Mouse (Mus musculus): ENCODE data around the gene Cplx3. TPM values are rescaled to one million over a fixed set of nuclear protein-coding genes. Genes with fewer than 3 reads are reported as not detected.

The Cplx3 gene
- polyA plus RNA-seq, 1 experiment from 2014 or later = 0.18 TPM

DNA sequence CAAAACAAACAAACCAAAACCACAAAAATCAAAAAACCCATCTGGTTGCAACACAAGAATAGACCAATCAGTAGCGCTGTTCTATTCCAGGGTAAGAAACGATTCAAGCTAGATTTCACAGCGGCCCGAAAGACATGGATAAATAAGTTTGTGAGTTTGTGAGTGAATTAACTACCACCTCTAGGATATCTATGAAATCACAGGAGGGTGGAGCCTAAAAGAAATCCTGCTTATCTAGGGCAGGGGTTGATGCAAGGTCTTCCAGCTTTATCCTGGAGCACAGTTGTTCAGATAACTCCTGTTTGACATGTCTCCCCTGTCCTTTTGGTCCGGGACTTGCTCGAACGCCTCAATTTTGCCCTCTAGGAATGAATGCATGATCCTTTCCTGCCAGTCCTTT is 45.8 kb downstream of the Cplx3 start:
- peak overlapping the region; percentile 72 for H3K9ac ChIP-seq (ENCODE audit: low read depth, low read length)
- H3K27me3 ChIP-seq (replicated peaks; ENCODE audit: control insufficient read depth, insufficient read depth, low read length) = no peaks in the 10 kb centered on the region; the same call in 1 of the 2 replicates
- peak overlapping the region; percentile 62 for H3K4me3 ChIP-seq (ENCODE audit: low read length)
- H3K4me1 ChIP-seq (ENCODE audit: control insufficient read depth, insufficient read depth, low read depth, low read length) = peaks cover 22% of the 10 kb centered on the region
- peak overlapping the region; percentile 86 for H3K4me2 ChIP-seq (ENCODE audit: low read length)
- no peaks in the 10 kb centered on the region for H3K9me3 ChIP-seq (ENCODE audit: control insufficient read depth, low read length)
- peak overlapping the region; percentile 87 for H3K27ac ChIP-seq (ENCODE audit: low read depth, low read length)
- WGBS = 21% methylated on average over 7 of the region's 7 CpGs
- no peak for ATAC-seq
- H3K36me3 ChIP-seq (ENCODE audit: control insufficient read depth, insufficient read depth, low read length) = no peaks in the 10 kb centered on the region

DNA sequence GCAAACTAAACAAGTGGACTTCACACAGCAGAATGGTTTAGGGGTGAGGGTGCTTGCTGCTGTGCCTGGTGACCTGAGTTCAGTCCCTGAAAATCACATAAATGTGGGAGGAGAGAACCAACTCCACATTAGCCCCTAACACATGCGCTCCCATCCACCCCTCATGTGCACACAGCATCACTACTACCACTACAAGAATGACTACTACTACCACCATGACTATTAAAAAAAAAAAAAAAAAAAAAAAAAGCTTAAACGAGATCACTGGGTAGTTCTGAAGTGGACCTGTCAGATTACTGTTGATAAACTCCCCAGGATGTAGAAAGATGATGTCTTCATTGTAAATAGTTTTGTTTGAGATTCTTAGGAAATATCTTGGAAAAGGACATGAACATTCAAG is 46.5 kb downstream of the Cplx3 start:
- no peak for ATAC-seq
- Histone ChIP-seq H3K9me3 (ENCODE audit: control insufficient read depth, low read length) (no peaks in the 10 kb centered on the region), H3K4me2 (ENCODE audit: low read length) (no peak overlapping the region), H3K9ac (ENCODE audit: low read depth, low read length) (no peak overlapping the region), H3K36me3 (ENCODE audit: control insufficient read depth, insufficient read depth, low read length) (no peaks in the 10 kb centered on the region), H3K27me3 (replicated peaks; ENCODE audit: control insufficient read depth, insufficient read depth, low read length) (no peaks in the 10 kb centered on the region; the same call in 1 of the 2 replicates), H3K4me1 (ENCODE audit: control insufficient read depth, insufficient read depth, low read depth, low read length) (peaks cover 22% of the 10 kb centered on the region), H3K4me3 (ENCODE audit: low read length) (no peak overlapping the region), H3K27ac (ENCODE audit: low read depth, low read length) (no peak overlapping the region)
- 69% methylated on average over 2 of the region's 2 CpGs for WGBS

DNA sequence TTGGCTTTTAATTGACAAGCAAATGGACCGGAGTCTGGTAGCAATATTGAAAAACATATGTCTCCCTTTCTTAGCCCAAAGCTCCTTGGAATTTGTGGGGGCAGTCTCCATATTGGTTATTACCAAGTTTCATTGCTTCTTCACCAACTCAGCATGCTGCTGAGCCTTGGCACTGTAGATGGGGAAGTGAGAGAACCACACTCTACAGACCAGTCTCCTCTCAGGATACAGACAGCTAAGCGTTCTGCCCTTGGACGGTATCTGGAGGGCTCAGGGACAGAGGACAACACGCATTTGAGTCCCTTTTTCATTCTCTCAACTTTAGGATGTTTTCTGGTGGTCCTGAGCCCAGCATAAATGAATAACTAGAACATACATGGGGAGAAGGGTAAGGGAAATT is 47.5 kb downstream of the Cplx3 start:
- no peaks in the 10 kb centered on the region for H3K36me3 ChIP-seq (ENCODE audit: control insufficient read depth, insufficient read depth, low read length)
- no peaks in the 10 kb centered on the region for H3K9me3 ChIP-seq (ENCODE audit: control insufficient read depth, low read length)
- H3K4me2 ChIP-seq (ENCODE audit: low read length) = no peak overlapping the region
- H3K4me1 ChIP-seq (ENCODE audit: control insufficient read depth, insufficient read depth, low read depth, low read length) = peaks cover 20% of the 10 kb centered on the region
- H3K9ac ChIP-seq (ENCODE audit: low read depth, low read length) = no peak overlapping the region
- H3K27ac ChIP-seq (ENCODE audit: low read depth, low read length) = no peak overlapping the region
- H3K4me3 ChIP-seq (ENCODE audit: low read length) = no peak overlapping the region
- ATAC-seq = no peak
- WGBS = 91% methylated on average over 4 of the region's 4 CpGs
- no peaks in the 10 kb centered on the region; the same call in 1 of the 2 replicates for H3K27me3 ChIP-seq (replicated peaks; ENCODE audit: control insufficient read depth, insufficient read depth, low read length)

- 74% methylated on average over 3 of the region's 3 CpGs for WGBS
- no peak overlapping the region for H3K27ac ChIP-seq (ENCODE audit: low read depth, low read length)
Observed at GRCm38 (mm10) chr9:57557215-57557614, 48.9 kb downstream of the Cplx3 start.

GRCm38 (mm10) chr9:57554753-57555152 is 51.3 kb downstream of the Cplx3 start:
- H3K9me3 ChIP-seq (ENCODE audit: control insufficient read depth, low read length) = no peaks in the 10 kb centered on the region
- no peak overlapping the region for H3K27ac ChIP-seq (ENCODE audit: low read depth, low read length)
- no peak for ATAC-seq
- no peak overlapping the region for H3K4me2 ChIP-seq (ENCODE audit: low read length)
- H3K4me1 ChIP-seq (ENCODE audit: control insufficient read depth, insufficient read depth, low read depth, low read length) = peaks cover 6% of the 10 kb centered on the region
- no peaks in the 10 kb centered on the region for H3K36me3 ChIP-seq (ENCODE audit: control insufficient read depth, insufficient read depth, low read length)
- no peak overlapping the region for H3K9ac ChIP-seq (ENCODE audit: low read depth, low read length)
- H3K4me3 ChIP-seq (ENCODE audit: low read length) = no peak overlapping the region
- 38% methylated on average over 3 of the region's 3 CpGs for WGBS
- no peaks in the 10 kb centered on the region; the same call in 1 of the 2 replicates for H3K27me3 ChIP-seq (replicated peaks; ENCODE audit: control insufficient read depth, insufficient read depth, low read length)

More at GRCm38 (mm10) chr9:57557215-57557614, 48.9 kb downstream of the Cplx3 start:
- no peak for ATAC-seq
- Histone ChIP-seq H3K36me3 (ENCODE audit: control insufficient read depth, insufficient read depth, low read length) (no peaks in the 10 kb centered on the region), H3K4me3 (ENCODE audit: low read length) (no peak overlapping the region), H3K4me2 (ENCODE audit: low read length) (no peak overlapping the region), H3K9me3 (ENCODE audit: control insufficient read depth, low read length) (no peaks in the 10 kb centered on the region), H3K27me3 (replicated peaks; ENCODE audit: control insufficient read depth, insufficient read depth, low read length) (no peaks in the 10 kb centered on the region; the same call in 1 of the 2 replicates), H3K4me1 (ENCODE audit: control insufficient read depth, insufficient read depth, low read depth, low read length) (peaks cover 14% of the 10 kb centered on the region), H3K9ac (ENCODE audit: low read depth, low read length) (no peak overlapping the region)

DNA sequence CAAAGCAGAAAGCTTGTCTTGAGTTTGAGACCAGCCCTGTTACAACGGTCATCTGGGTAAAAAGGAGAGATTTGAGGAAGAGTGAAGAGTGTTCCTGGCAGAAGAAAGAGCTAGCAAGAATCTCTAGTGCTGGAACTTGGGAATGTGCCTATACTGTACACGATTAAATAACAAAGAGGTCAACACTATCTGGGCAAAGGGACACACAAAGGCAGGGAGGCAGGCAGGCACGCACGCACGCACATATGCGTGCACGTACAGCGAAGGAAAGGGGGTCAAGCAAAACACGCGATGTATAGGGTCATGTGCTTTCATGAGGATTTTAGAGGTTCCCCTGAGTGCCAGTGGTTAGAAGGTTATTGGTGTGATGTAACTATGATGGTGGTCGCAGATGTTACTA is 53.0 kb downstream of the Cplx3 start:
- Histone ChIP-seq H3K4me2 (ENCODE audit: low read length) (no peak overlapping the region), H3K27ac (ENCODE audit: low read depth, low read length) (no peak overlapping the region)

GRCm38 (mm10) chr9:57552139-57552887 is 53.8 kb downstream of the Cplx3 start, which contains the start of gene Mpi:
Mpi (minus strand) TSS chr9:57552763.
- no peak within 1 kb of the TSS for H3K27ac ChIP-seq (ENCODE audit: low read depth, low read length)
- peaks cover 14% of the 10 kb centered on the region for H3K4me1 ChIP-seq (ENCODE audit: control insufficient read depth, insufficient read depth, low read depth, low read length)
- peak within 1 kb of the TSS; percentile 62 for H3K4me3 ChIP-seq (ENCODE audit: low read length)
- peaks cover 7% of the 10 kb centered on the region; the same call in 1 of the 2 replicates for H3K36me3 ChIP-seq (ENCODE audit: control insufficient read depth, insufficient read depth, low read length)
- peak within 1 kb of the TSS; percentile 71 for H3K9ac ChIP-seq (ENCODE audit: low read depth, low read length)
- H3K4me2 ChIP-seq (ENCODE audit: low read length) = peak within 1 kb of the TSS; percentile 61
- 3% methylated on average over 28 of the region's 28 CpGs for WGBS
- H3K9me3 ChIP-seq (ENCODE audit: control insufficient read depth, low read length) = no peaks in the 10 kb centered on the region
- peak; percentile 68 for ATAC-seq
- H3K27me3 ChIP-seq (replicated peaks; ENCODE audit: control insufficient read depth, insufficient read depth, low read length) = no peaks in the 10 kb centered on the region

More for the DNA sequence above, 53.0 kb downstream of the Cplx3 start:
- Histone ChIP-seq H3K9me3 (ENCODE audit: control insufficient read depth, low read length) (no peaks in the 10 kb centered on the region), H3K36me3 (ENCODE audit: control insufficient read depth, insufficient read depth, low read length) (0 out of 2 replicates have a peak, but pooled peaks cover 2% of the 10 kb centered on the region), H3K9ac (ENCODE audit: low read depth, low read length) (no peak overlapping the region), H3K27me3 (replicated peaks; ENCODE audit: control insufficient read depth, insufficient read depth, low read length) (no peaks in the 10 kb centered on the region), H3K4me1 (ENCODE audit: control insufficient read depth, insufficient read depth, low read depth, low read length) (peaks cover 14% of the 10 kb centered on the region), H3K4me3 (ENCODE audit: low read length) (no peak overlapping the region)
- WGBS = 73% methylated on average over 11 of the region's 11 CpGs
- no peak; the same call in 1 of the 2 replicates for ATAC-seq

DNA sequence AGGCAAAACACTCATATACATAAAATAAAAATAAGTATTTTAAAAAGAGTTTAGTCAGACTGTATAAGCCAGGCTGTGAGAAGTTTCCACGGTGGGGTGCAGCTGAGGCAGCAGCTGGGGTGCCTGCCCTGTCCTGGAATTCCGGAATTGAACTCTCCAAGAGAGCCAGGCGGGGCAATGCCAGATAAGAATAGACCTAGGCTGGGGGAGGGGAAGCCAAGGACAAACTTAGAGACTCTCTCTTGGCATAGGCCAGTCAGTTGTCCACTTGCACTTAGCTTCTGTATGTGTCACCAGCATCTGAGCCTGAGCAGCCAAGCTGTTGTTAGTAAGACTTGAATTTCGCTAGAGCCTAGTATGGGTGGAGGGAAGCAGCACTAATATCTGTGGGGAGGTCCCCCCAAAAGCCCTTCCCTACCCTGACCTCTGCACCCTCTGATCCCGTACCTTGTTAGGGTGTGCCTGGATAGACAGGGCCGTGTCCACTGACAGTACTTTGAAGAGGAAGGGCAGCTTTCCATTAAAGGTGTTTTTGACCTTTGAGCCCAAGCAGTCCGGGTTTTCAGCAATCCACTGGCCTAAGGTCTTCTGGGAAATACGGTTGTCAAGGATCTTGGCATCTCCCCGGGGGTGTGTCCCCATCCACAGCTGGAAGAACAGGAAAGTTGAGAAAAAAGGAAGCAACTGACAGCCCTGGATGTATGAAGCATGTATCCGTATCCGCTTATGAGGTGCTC is 55.8 kb downstream of the Cplx3 start:
- Histone ChIP-seq H3K4me1 (ENCODE audit: control insufficient read depth, insufficient read depth, low read depth, low read length) (peaks cover 14% of the 10 kb centered on the region), H3K4me3 (ENCODE audit: low read length) (no peak overlapping the region), H3K9ac (ENCODE audit: low read depth, low read length) (no peak overlapping the region), H3K36me3 (ENCODE audit: control insufficient read depth, insufficient read depth, low read length) (peaks cover 14% of the 10 kb centered on the region; the same call in 1 of the 2 replicates), H3K27ac (ENCODE audit: low read depth, low read length) (no peak overlapping the region), H3K4me2 (ENCODE audit: low read length) (no peak overlapping the region), H3K9me3 (ENCODE audit: control insufficient read depth, low read length) (no peaks in the 10 kb centered on the region), H3K27me3 (replicated peaks; ENCODE audit: control insufficient read depth, insufficient read depth, low read length) (no peaks in the 10 kb centered on the region)
- 93% methylated on average over 11 of the region's 11 CpGs for WGBS
- ATAC-seq = no peak
